13 mouse cellular contexts compared by ENCODE assay signal in genomic region chr19:53128494-53129337, GRCm38 (mm10). TPM values are rescaled to one million over a fixed set of nuclear protein-coding genes. Genes with fewer than 3 reads are reported as not detected.
DNase-seq lines count a peak whose midpoint lies in the region; ATAC-seq and TF ChIP-seq lines count a peak whose summit lies in the region.
"Had no signal": no experiment of that assay in that cellular context is flagged by ENCODE, and none has a peak within 500 bp of the region (broad histone marks: within the 10 kb centered on the region; RNA-seq: fewer than 3 reads in every experiment).

No protein-coding gene starts in this region.

- no peak overlapping the region for H3K4me2 ChIP-seq in limb, embryonic 11.5 days (ENCODE audit: low read depth, severe bottlenecking)
- peak overlapping the region; percentile 25 for H3K4me2 ChIP-seq in heart, embryonic 12.5 days
- H3K4me2 ChIP-seq in liver, postnatal 0 days (ENCODE audit: low read depth, low read length), result peak overlapping the region; percentile 44
- no peak overlapping the region for H3K4me2 ChIP-seq in hindbrain, embryonic 14.5 days (replicated peaks)
- H3K4me2 ChIP-seq: hindbrain, embryonic 13.5 days had no signal

- no peak for DNase-seq in limb, embryonic 11.5 days (ENCODE audit: low spot score)
- no peak for DNase-seq in limb, embryonic 10.5 days (ENCODE audit: low spot score)
- no peak for DNase-seq in liver, postnatal 0 days
- DNase-seq in thymus, postnatal 36 days, result no peak
- no peak for DNase-seq in hindbrain, embryonic 14.5 days (ENCODE audit: low spot score)
- DNase-seq in retina, postnatal 1 day, result no peak
- DNase-seq: cerebellum, adult 9-11 months; thymus, postnatal 4 days had no signal

- H3K27me3 ChIP-seq in limb, embryonic 11.5 days (ENCODE audit: control insufficient read depth, insufficient read depth, low read length), result no peaks in the 10 kb centered on the region
- H3K27me3 ChIP-seq in limb, embryonic 10.5 days (ENCODE audit: low read depth, poor library complexity, severe bottlenecking), result peaks cover 9% of the 10 kb centered on the region
- H3K27me3 ChIP-seq in heart, embryonic 12.5 days (replicated peaks), result no peaks in the 10 kb centered on the region
- H3K27me3 ChIP-seq in liver, postnatal 0 days (ENCODE audit: insufficient read depth, low read length), result no peaks in the 10 kb centered on the region
- H3K27me3 ChIP-seq in small intestine, adult 2 months (ENCODE audit: control insufficient read depth, insufficient read depth, low read length), result no peaks in the 10 kb centered on the region
- no peaks in the 10 kb centered on the region for H3K27me3 ChIP-seq in hindbrain, embryonic 14.5 days (ENCODE audit: control insufficient read depth, insufficient read depth, low read length)

- H3K9ac ChIP-seq in limb, embryonic 11.5 days (ENCODE audit: low read length), result 0 out of 2 replicates have a peak overlapping the region, but pooled peaks have one; percentile 3
- H3K9ac ChIP-seq in heart, embryonic 12.5 days, result no peak overlapping the region
- H3K9ac ChIP-seq in liver, postnatal 0 days (replicated peaks), result no peak overlapping the region
- H3K9ac ChIP-seq in hindbrain, embryonic 14.5 days, result no peak overlapping the region
- H3K9ac ChIP-seq: hindbrain, embryonic 13.5 days had no signal

- ATAC-seq in limb, embryonic 11.5 days (ENCODE audit: insufficient number of reproducible peaks, low FRiP score, low TSS enrichment, low read depth), result no peak
- ATAC-seq in heart, embryonic 12.5 days (ENCODE audit: insufficient number of reproducible peaks, low FRiP score), result no peak
- peak; percentile 58 for ATAC-seq in liver, postnatal 0 days
- ATAC-seq in hindbrain, embryonic 14.5 days (ENCODE audit: low FRiP score), result no peak
- ATAC-seq: midbrain, embryonic 16.5 days had no signal

- no peak for TF ChIP-seq POLR2A in small intestine, adult 2 months (IDR thresholded peaks at IDR 0.05; ENCODE audit: low read depth, low read length)

- no peak for TF ChIP-seq EP300 in liver, postnatal 0 days (IDR thresholded peaks at IDR 0.05; ENCODE audit: low read depth)

- no peaks in the 10 kb centered on the region for H3K9me3 ChIP-seq in limb, embryonic 11.5 days (ENCODE audit: control insufficient read depth, low read length)
- no peaks in the 10 kb centered on the region for H3K9me3 ChIP-seq in limb, embryonic 10.5 days (replicated peaks)
- H3K9me3 ChIP-seq in heart, embryonic 12.5 days (replicated peaks), result no peaks in the 10 kb centered on the region
- no peaks in the 10 kb centered on the region for H3K9me3 ChIP-seq in liver, postnatal 0 days (ENCODE audit: low read length)
- no peaks in the 10 kb centered on the region for H3K9me3 ChIP-seq in hindbrain, embryonic 14.5 days (ENCODE audit: control insufficient read depth, low read length)
- H3K9me3 ChIP-seq: hindbrain, embryonic 13.5 days had no signal

- no peaks in the 10 kb centered on the region for H3K36me3 ChIP-seq in limb, embryonic 11.5 days (ENCODE audit: control insufficient read depth, insufficient read depth, low read length)
- H3K36me3 ChIP-seq in limb, embryonic 10.5 days, result no peaks in the 10 kb centered on the region
- H3K36me3 ChIP-seq in heart, embryonic 12.5 days, result no peaks in the 10 kb centered on the region
- no peaks in the 10 kb centered on the region for H3K36me3 ChIP-seq in liver, postnatal 0 days (replicated peaks; ENCODE audit: insufficient read depth, low read length)
- H3K36me3 ChIP-seq in small intestine, adult 2 months (ENCODE audit: control insufficient read depth, insufficient read depth, low read length), result no peaks in the 10 kb centered on the region
- H3K36me3 ChIP-seq in hindbrain, embryonic 14.5 days (replicated peaks; ENCODE audit: control insufficient read depth, insufficient read depth), result no peaks in the 10 kb centered on the region
- H3K36me3 ChIP-seq: hindbrain, embryonic 13.5 days had no signal

- H3K27ac ChIP-seq in limb, embryonic 11.5 days (replicated peaks; ENCODE audit: low read depth, low read length), result no peak overlapping the region
- no peak overlapping the region for H3K27ac ChIP-seq in limb, embryonic 10.5 days
- peak overlapping the region; percentile 46 for H3K27ac ChIP-seq in heart, embryonic 12.5 days (ENCODE audit: poor library complexity, severe bottlenecking)
- peak overlapping the region; percentile 52 for H3K27ac ChIP-seq in liver, postnatal 0 days (ENCODE audit: low read depth)
- peak overlapping the region; percentile 84 for H3K27ac ChIP-seq in small intestine, adult 2 months (ENCODE audit: insufficient read depth, low read depth, low read length)
- no peak overlapping the region for H3K27ac ChIP-seq in hindbrain, embryonic 14.5 days
- H3K27ac ChIP-seq: hindbrain, embryonic 13.5 days; left cerebral cortex, adult 2 months had no signal

- 22% methylated on average over 13 of the region's 13 CpGs for WGBS in limb, embryonic 11.5 days
- 24% methylated on average over 13 of the region's 13 CpGs for WGBS in limb, embryonic 10.5 days
- 13% methylated on average over 13 of the region's 13 CpGs for WGBS in heart, embryonic 12.5 days
- 24% methylated on average over 13 of the region's 13 CpGs for WGBS in liver, postnatal 0 days (ENCODE audit: insufficient replicate concordance)
- 12% methylated on average over 13 of the region's 13 CpGs for WGBS in small intestine, adult 2 months
- 59% methylated on average over 13 of the region's 13 CpGs for WGBS in hindbrain, embryonic 14.5 days

- no peak overlapping the region for H3K4me3 ChIP-seq in limb, embryonic 11.5 days (ENCODE audit: low read depth, low read length)
- H3K4me3 ChIP-seq in limb, embryonic 10.5 days, result no peak overlapping the region
- H3K4me3 ChIP-seq in heart, embryonic 12.5 days, result no peak overlapping the region
- no peak overlapping the region; the same call in 1 of the 2 replicates for H3K4me3 ChIP-seq in liver, postnatal 0 days (ENCODE audit: low read depth, low read length)
- H3K4me3 ChIP-seq in small intestine, adult 2 months (ENCODE audit: low read depth, low read length), result peak overlapping the region; percentile 22
- no peak overlapping the region for H3K4me3 ChIP-seq in hindbrain, embryonic 14.5 days (replicated peaks; ENCODE audit: low read length)
- H3K4me3 ChIP-seq: hindbrain, embryonic 13.5 days; left cerebral cortex, adult 2 months had no signal

- peaks cover 2% of the 10 kb centered on the region; the same call in 1 of the 2 replicates for H3K4me1 ChIP-seq in limb, embryonic 11.5 days (ENCODE audit: control insufficient read depth, insufficient read depth, low read length)
- H3K4me1 ChIP-seq in limb, embryonic 10.5 days, result peaks cover 19% of the 10 kb centered on the region
- peaks cover 65% of the 10 kb centered on the region for H3K4me1 ChIP-seq in heart, embryonic 12.5 days (replicated peaks)
- peaks cover 29% of the 10 kb centered on the region for H3K4me1 ChIP-seq in liver, postnatal 0 days (ENCODE audit: insufficient read depth)
- H3K4me1 ChIP-seq in small intestine, adult 2 months (ENCODE audit: control insufficient read depth, insufficient read depth, insufficient read length, low read length), result peaks cover 19% of the 10 kb centered on the region; the same call in 1 of the 2 replicates
- no peaks in the 10 kb centered on the region for H3K4me1 ChIP-seq in hindbrain, embryonic 14.5 days (replicated peaks; ENCODE audit: control insufficient read depth, insufficient read depth, low read length)
- H3K4me1 ChIP-seq: hindbrain, embryonic 13.5 days had no signal

- TF ChIP-seq CTCF in liver, postnatal 0 days (IDR thresholded peaks at IDR 0.05; ENCODE audit: low read depth), result no peak
- no peak for TF ChIP-seq CTCF in small intestine, adult 2 months (IDR thresholded peaks at IDR 0.05; ENCODE audit: extremely low read depth, insufficient read length, insufficient replicate concordance, low read depth, low read length)

RNA-seq across cellular contexts. Expression of gene Add3, which starts 11.5 kb away (rescaled TPM):
- 74.4 and 75.1 TPM in 2 replicates for polyA plus RNA-seq in limb, embryonic 11.5 days (2014; fragmentation: Nextera tagmentation; extraction: Ambion mirVana)
- polyA plus RNA-seq in limb, embryonic 10.5 days (2016; fragmentation: Nextera tagmentation; extraction: Ambion mirVana), result 46.4 and 63.7 TPM in 2 replicates
- polyA plus RNA-seq in heart, embryonic 12.5 days (2016; fragmentation: Nextera tagmentation; extraction: Ambion mirVana), result 154 and 157 TPM in 2 replicates
- 17.5 and 21.4 TPM in 2 replicates for polyA plus RNA-seq in liver, postnatal 0 days (2015; fragmentation: Nextera tagmentation; extraction: Ambion mirVana)
- 8.1 and 20.2 TPM in 2 replicates for polyA plus RNA-seq in small intestine, adult 2 months (2012; rRNA removed)
- polyA plus RNA-seq in hindbrain, embryonic 14.5 days (2014; fragmentation: Nextera tagmentation; extraction: Ambion mirVana), result 43.4 and 48.9 TPM in 2 replicates

Comparison
In these comparisons a context has a peak if more than half of its experiments do, and no peak if none do; other contexts are left out.
1. H3K27ac ChIP-seq: peak in heart, embryonic 12.5 days (single experiment), liver, postnatal 0 days (single experiment) and small intestine, adult 2 months (single experiment); none in limb, embryonic 11.5 days (single experiment), limb, embryonic 10.5 days (single experiment) and hindbrain, embryonic 14.5 days (single experiment).
2. H3K4me2 ChIP-seq: peak in heart, embryonic 12.5 days (single experiment) and liver, postnatal 0 days (single experiment); none in limb, embryonic 11.5 days (single experiment) and hindbrain, embryonic 14.5 days (single experiment).